Mouse (Mus musculus) stomach, postnatal 0 days (tissue): Measurements from ENCODE around the gene Tcte2. TPM values are rescaled to one million over a fixed set of nuclear protein-coding genes. Genes with fewer than 3 reads are reported as not detected.
A peak's percentile ranks its signal among the peaks of the same experiment; 100 is the strongest.

Experiments
- ATAC-seq: fragments of 200-750 bp; cut with Nextera tagmentation; 2 replicates; pipeline ENCODE4 v1.8.0; 2017; ENCODE audit not compliant: low FRiP score, low TSS enrichment
- DNase-seq: peaks from one replicate; pipeline ENCODE4 v3.0.0-alpha.2; 2016; ENCODE audit warnings: low spot score
- H3K27ac ChIP-seq: fragments of 300-500 bp; sonication (generic); replicated peaks from 2 replicates; pipeline ENCODE4 v1.5.1; 2014; ENCODE audit warnings: mild to moderate bottlenecking, control low read depth
- H3K27me3 ChIP-seq: fragments of 300-500 bp; sonication (generic); 2 replicates; pipeline ENCODE4 v1.6.1; 2014; ENCODE audit warnings: low read length; ENCODE audit not compliant: control insufficient read depth, insufficient read depth
- H3K36me3 ChIP-seq: fragments of 300-500 bp; sonication (generic); 2 replicates; pipeline ENCODE4 v1.6.1; 2014; ENCODE audit warnings: low read length, mixed read lengths; ENCODE audit not compliant: control insufficient read depth, insufficient read depth
- H3K4me1 ChIP-seq: fragments of 300-500 bp; sonication (generic); replicated peaks from 2 replicates; pipeline ENCODE4 v1.6.1; 2014; ENCODE audit warnings: antibody characterized with exemption; ENCODE audit not compliant: control insufficient read depth, insufficient read depth
- H3K4me2 ChIP-seq: fragments of 300-500 bp; sonication (generic); replicated peaks from 2 replicates; pipeline ENCODE4 v1.6.1; 2014; ENCODE audit warnings: low read depth, mild to moderate bottlenecking, control low read depth, moderate library complexity
- H3K4me3 ChIP-seq: fragments of 300-500 bp; sonication (generic); 2 replicates; pipeline ENCODE4 v1.5.1; 2014; ENCODE audit warnings: low read depth, low read length, control low read depth
- H3K9ac ChIP-seq: fragments of 300-500 bp; sonication (generic); 2 replicates; pipeline ENCODE4 v1.6.1; 2014; ENCODE audit warnings: mild to moderate bottlenecking, low read length, control low read depth, mixed read lengths
- H3K9me3 ChIP-seq: fragments of 300-500 bp; sonication (generic); 2 replicates; pipeline ENCODE4 v1.6.1; 2016; ENCODE audit warnings: low read length; ENCODE audit not compliant: control insufficient read depth
- CTCF ChIP-seq: IDR thresholded peaks from 2 replicates; pipeline ENCODE4 v1.5.1; 2016; ENCODE audit warnings: antibody characterized with exemption, low read depth, mild to moderate bottlenecking, moderate library complexity
- EP300 ChIP-seq: optimal IDR thresholded peaks from 2 replicates; pipeline ENCODE3; 2016; ENCODE audit warnings: antibody characterized with exemption
- WGBS: fragments of 180-500 bp; shearing (Covaris S2); extraction: QIAGEN DNeasy Blood & Tissue Kit; methylation state at CpG from one replicate; pipeline ENCODE4 v1.1.7; 2014; 5-methylcytosine and 5-hydroxymethylcytosine counted together
- polyA plus RNA-seq: library from polyadenylated mRNA; unstranded; fragments of >200 nt; fragmentation: Nextera tagmentation; extraction: Ambion mirVana; gene quantifications from 2 replicates; pipeline ENCODE4 v1.2.1, GENCODE M21; 2015

Tcte2 gene
- polyA plus RNA-seq, 1 experiment from 2014 or later: 3.3 TPM

- no peak overlapping the region for H3K9ac ChIP-seq
- 53% methylated on average over 4 of the region's 4 CpGs for WGBS
- no peak for TF ChIP-seq CTCF
- no peak for TF ChIP-seq EP300
- H3K4me2 ChIP-seq: no peak overlapping the region
- no peaks in the 10 kb centered on the region for H3K4me1 ChIP-seq
- H3K4me3 ChIP-seq: no peak overlapping the region
- H3K27ac ChIP-seq: peak overlapping the region; percentile 81
- ATAC-seq (peak; percentile 60), DNase-seq (peak; percentile 66)
- H3K27me3 ChIP-seq: no peaks in the 10 kb centered on the region
- H3K9me3 ChIP-seq: no peaks in the 10 kb centered on the region
- H3K36me3 ChIP-seq: no peaks in the 10 kb centered on the region
Observed at GRCm38 (mm10) chr17:13714654-13715053, 47.0 kb downstream of the Tcte2 start.

- Histone ChIP-seq H3K36me3 (no peaks in the 10 kb centered on the region), H3K27me3 (no peaks in the 10 kb centered on the region), H3K4me1 (no peaks in the 10 kb centered on the region), H3K27ac (peak overlapping the region; percentile 77), H3K4me3 (no peak overlapping the region), H3K9me3 (no peaks in the 10 kb centered on the region), H3K4me2 (no peak overlapping the region), H3K9ac (no peak overlapping the region)
- peak; percentile 36 for DNase-seq
- TF ChIP-seq CTCF (no peak), EP300 (peak; percentile 52)
- WGBS: 80% methylated on average over 4 of the region's 4 CpGs
- 0 out of 2 replicates have a peak, but pooled peaks have one; percentile 46 for ATAC-seq
Observed at GRCm38 (mm10) chr17:13714128-13714527, 47.5 kb downstream of the Tcte2 start.

GRCm38 (mm10) chr17:13712518-13712917 lies 49.1 kb downstream of the Tcte2 start:
- H3K9me3 ChIP-seq: no peaks in the 10 kb centered on the region
- no peak for ATAC-seq
- WGBS: 93% methylated on average over 3 of the region's 3 CpGs

GRCm38 (mm10) chr17:13712116-13712515 lies 49.5 kb downstream of the Tcte2 start:
- no peaks in the 10 kb centered on the region for H3K36me3 ChIP-seq
- no peaks in the 10 kb centered on the region for H3K4me1 ChIP-seq
- no peak overlapping the region for H3K4me3 ChIP-seq
- H3K27ac ChIP-seq: no peak overlapping the region
- WGBS: 48% methylated on average over 6 of the region's 6 CpGs
- no peak for TF ChIP-seq EP300
- TF ChIP-seq CTCF: no peak
- H3K9me3 ChIP-seq: no peaks in the 10 kb centered on the region
- ATAC-seq (no peak), DNase-seq (no peak)
- H3K9ac ChIP-seq: no peak overlapping the region
- H3K27me3 ChIP-seq: no peaks in the 10 kb centered on the region
- H3K4me2 ChIP-seq: no peak overlapping the region

More at GRCm38 (mm10) chr17:13712518-13712917, 49.1 kb downstream of the Tcte2 start:
- no peak overlapping the region for H3K9ac ChIP-seq
- peak overlapping the region; percentile 49; the same call in 1 of the 2 replicates for H3K27ac ChIP-seq
- H3K27me3 ChIP-seq: no peaks in the 10 kb centered on the region
- H3K4me3 ChIP-seq: no peak overlapping the region
- H3K4me2 ChIP-seq: no peak overlapping the region
- no peaks in the 10 kb centered on the region for H3K36me3 ChIP-seq
- TF ChIP-seq EP300: no peak
- no peak for TF ChIP-seq CTCF
- no peaks in the 10 kb centered on the region for H3K4me1 ChIP-seq
- DNase-seq: no peak

- no peaks in the 10 kb centered on the region for H3K36me3 ChIP-seq
- no peak overlapping the region for H3K27ac ChIP-seq
- no peak overlapping the region for H3K4me2 ChIP-seq
- ATAC-seq (no peak), DNase-seq (no peak)
- H3K27me3 ChIP-seq: no peaks in the 10 kb centered on the region
- WGBS: 78% methylated on average over 5 of the region's 5 CpGs
- no peaks in the 10 kb centered on the region for H3K9me3 ChIP-seq
- H3K4me3 ChIP-seq: no peak overlapping the region
- TF ChIP-seq CTCF: no peak
- TF ChIP-seq EP300: no peak
- H3K4me1 ChIP-seq: no peaks in the 10 kb centered on the region
- H3K9ac ChIP-seq: no peak overlapping the region
Observed at GRCm38 (mm10) chr17:13711173-13711572, 50.5 kb downstream of the Tcte2 start.

- no peaks in the 10 kb centered on the region for H3K9me3 ChIP-seq
- H3K4me3 ChIP-seq: no peak overlapping the region
- TF ChIP-seq CTCF: no peak
- TF ChIP-seq EP300: no peak
- H3K9ac ChIP-seq: no peak overlapping the region
- no peaks in the 10 kb centered on the region for H3K27me3 ChIP-seq
- DNase-seq: no peak
- H3K4me1 ChIP-seq: peaks cover 2% of the 10 kb centered on the region
- ATAC-seq: no peak; the same call in 1 of the 2 replicates
- no peak overlapping the region for H3K4me2 ChIP-seq
- H3K36me3 ChIP-seq: no peaks in the 10 kb centered on the region
- peak overlapping the region; percentile 24; the same call in 1 of the 2 replicates for H3K27ac ChIP-seq
- WGBS: 41% methylated on average over 4 of the region's 4 CpGs
Observed at GRCm38 (mm10) chr17:13705481-13705921, 56.1 kb downstream of the Tcte2 start.
